ENCODE assay signal across 33 mouse cellular contexts in genomic region chr9:67304992-67305391, GRCm38 (mm10).
"Had no signal": no experiment of that assay in that cellular context is flagged by ENCODE, and none has a peak within 500 bp of the region (broad histone marks: within the 10 kb centered on the region; RNA-seq: fewer than 3 reads in every experiment).

No protein-coding gene starts in this region.

- H3K27ac ChIP-seq: limb, embryonic 10.5 days; limb, embryonic 12.5 days; limb, embryonic 13.5 days; limb, embryonic 15.5 days; liver, embryonic 12.5 days; liver, embryonic 13.5 days; liver, embryonic 14.5 days; liver, embryonic 15.5 days; lung, embryonic 15.5 days; macrophage; midbrain, embryonic 10.5 days; midbrain, embryonic 12.5 days; midbrain, embryonic 13.5 days; midbrain, embryonic 15.5 days; neural tube, embryonic 12.5 days; neural tube, embryonic 13.5 days had no signal

- H3K4me1 ChIP-seq: limb, embryonic 10.5 days; limb, embryonic 12.5 days; liver, embryonic 12.5 days; liver, embryonic 13.5 days; liver, embryonic 15.5 days; lung, embryonic 15.5 days; megakaryocyte, embryonic 14.5 days; midbrain, embryonic 10.5 days; midbrain, embryonic 12.5 days; midbrain, embryonic 13.5 days; midbrain, embryonic 15.5 days; neural tube, embryonic 12.5 days; neural tube, embryonic 13.5 days had no signal

- H3K9ac ChIP-seq: limb, embryonic 12.5 days; limb, embryonic 13.5 days; limb, embryonic 15.5 days; liver, embryonic 12.5 days; liver, embryonic 13.5 days; liver, embryonic 14.5 days; liver, embryonic 15.5 days; liver, postnatal 0 days; lung, embryonic 14.5 days; lung, embryonic 15.5 days; midbrain, embryonic 12.5 days; midbrain, embryonic 13.5 days; midbrain, embryonic 15.5 days; neural tube, embryonic 12.5 days; neural tube, embryonic 13.5 days had no signal

- H3K4me2 ChIP-seq: limb, embryonic 12.5 days; limb, embryonic 13.5 days; limb, embryonic 15.5 days; liver, embryonic 11.5 days; liver, embryonic 12.5 days; liver, embryonic 13.5 days; liver, embryonic 15.5 days; lung, embryonic 14.5 days; lung, embryonic 15.5 days; midbrain, embryonic 11.5 days; midbrain, embryonic 12.5 days; midbrain, embryonic 13.5 days; midbrain, embryonic 15.5 days; neural tube, embryonic 12.5 days; neural tube, embryonic 13.5 days had no signal

- ATAC-seq: liver, embryonic 12.5 days; liver, postnatal 0 days; lung, postnatal 0 days; midbrain, embryonic 13.5 days; midbrain, embryonic 15.5 days; midbrain, embryonic 16.5 days had no signal

- H3K27me3 ChIP-seq: limb, embryonic 12.5 days; limb, embryonic 13.5 days; limb, embryonic 15.5 days; liver, embryonic 12.5 days; liver, embryonic 13.5 days; liver, embryonic 15.5 days; lung, embryonic 15.5 days; midbrain, embryonic 12.5 days; midbrain, embryonic 13.5 days; midbrain, embryonic 15.5 days; neural tube, embryonic 12.5 days; neural tube, embryonic 13.5 days had no signal

- H3K9me3 ChIP-seq: limb, embryonic 10.5 days; limb, embryonic 12.5 days; limb, embryonic 13.5 days; limb, embryonic 15.5 days; liver, embryonic 12.5 days; liver, embryonic 13.5 days; liver, embryonic 15.5 days; lung, embryonic 15.5 days; megakaryocyte, embryonic 14.5 days; midbrain, embryonic 10.5 days; midbrain, embryonic 12.5 days; midbrain, embryonic 13.5 days; midbrain, embryonic 15.5 days; neural tube, embryonic 12.5 days; neural tube, embryonic 13.5 days had no signal

- DNase-seq: left cerebral cortex, postnatal 4 days; liver; liver, embryonic 13.5 days; liver, postnatal 0 days; lung, adult 18-20 months; lung, adult 2 months; lung, embryonic 14.5 days; lung, postnatal 10 days; lung, postnatal 14 days; lung, postnatal 36 days; lung, postnatal 4 days; midbrain, embryonic 14.5 days had no signal

- H3K4me3 ChIP-seq: limb, embryonic 10.5 days; limb, embryonic 12.5 days; limb, embryonic 13.5 days; limb, embryonic 15.5 days; liver, embryonic 12.5 days; liver, embryonic 13.5 days; liver, embryonic 15.5 days; lung, embryonic 15.5 days; megakaryocyte, embryonic 14.5 days; midbrain, embryonic 10.5 days; midbrain, embryonic 12.5 days; midbrain, embryonic 13.5 days; midbrain, embryonic 15.5 days; myocyte; neural tube, embryonic 12.5 days; neural tube, embryonic 13.5 days had no signal

- H3K36me3 ChIP-seq: liver, embryonic 12.5 days; liver, embryonic 13.5 days; liver, embryonic 15.5 days; lung, embryonic 15.5 days; midbrain, embryonic 12.5 days; midbrain, embryonic 13.5 days; midbrain, embryonic 15.5 days; neural tube, embryonic 12.5 days had no signal
